Mouse (Mus musculus): ENCODE data around the gene Gm49405.
"Not testable (repeated sequence)": the region's sequence is repeated elsewhere in the genome, so short reads cannot be mapped to it uniquely, and the experiment has no call there.

- TF ChIP-seq MAFK (IDR thresholded peaks at IDR 0.05; ENCODE audit: insufficient read depth, low read depth, low read length); ZC3H11A (IDR thresholded peaks at IDR 0.05; ENCODE audit: borderline replicate concordance, low read depth, low read length); ZNF384 (IDR thresholded peaks at IDR 0.05; ENCODE audit: low read depth, low read length): not testable (repeated sequence)
These were observed 41.1 kb downstream of the Gm49405 start for GRCm38 (mm10) chr19:4041500-4041899.

Measured in ES-E14 (cell line).